13 mouse cellular contexts compared by ENCODE assay signal in the genomic region with DNA sequence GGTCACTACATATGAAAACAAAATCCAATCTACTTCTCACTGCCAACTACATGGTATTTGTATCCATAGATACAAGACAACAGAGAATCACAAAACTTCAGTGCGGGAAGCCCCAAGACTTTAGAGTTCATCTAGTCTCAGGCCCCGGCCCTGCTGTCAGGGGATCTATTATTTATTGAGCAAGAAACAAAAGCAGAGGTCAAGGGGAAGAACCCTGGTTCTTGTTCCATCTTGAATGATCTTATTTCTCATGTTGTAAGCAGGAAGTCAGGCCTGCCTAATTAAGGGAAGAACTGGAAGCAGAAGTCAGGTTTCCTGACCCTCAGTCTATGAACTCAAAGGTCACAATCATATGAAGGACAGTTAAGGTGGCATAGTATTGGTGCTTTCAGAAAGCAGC.
DNase-seq lines count a peak whose midpoint lies in the region; ATAC-seq lines count a peak whose summit lies in the region.
"Had no signal": no experiment of that assay in that cellular context is flagged by ENCODE, and none has a peak within 500 bp of the region (broad histone marks: within the 10 kb centered on the region; RNA-seq: fewer than 3 reads in every experiment).

No protein-coding gene starts in this region.

- no peak overlapping the region for H3K9ac ChIP-seq in heart, embryonic 13.5 days
- H3K9ac ChIP-seq: forebrain, postnatal 0 days; midbrain, embryonic 15.5 days; neural tube, embryonic 13.5 days had no signal

- DNase-seq in heart, adult 9 months (ENCODE audit: low spot score in 2 of 2): no peak
- peak; percentile 27 for DNase-seq in retina, embryonic 14.5 days (ENCODE audit: low spot score)
- no peak for DNase-seq in retina, postnatal 1 day
- DNase-seq in kidney, postnatal 36 days: peak; percentile 8 to 25
- DNase-seq in splenic B cell, adult 2 months (ENCODE audit: low read depth, low spot score): peak; percentile 39
- no peak for DNase-seq in Muller cell, postnatal 12 days (ENCODE audit: inconsistent ontology term)
- DNase-seq in right cerebral cortex, adult 2 months (ENCODE audit: low spot score in 2 of 2): no peak
- DNase-seq: cerebellum, postnatal 25 days; forebrain, postnatal 0 days; left cerebral cortex, postnatal 4 days had no signal

- H3K4me2 ChIP-seq in heart, embryonic 13.5 days: no peak overlapping the region
- H3K4me2 ChIP-seq: midbrain, embryonic 15.5 days; neural tube, embryonic 13.5 days had no signal

- no peak for ATAC-seq in heart, embryonic 13.5 days (ENCODE audit: extremely low read depth, insufficient number of reproducible peaks, low FRiP score, low TSS enrichment)
- ATAC-seq: forebrain, postnatal 0 days; midbrain, embryonic 15.5 days had no signal

- H3K9me3 ChIP-seq in heart, embryonic 13.5 days: no peaks in the 10 kb centered on the region
- H3K9me3 ChIP-seq: midbrain, embryonic 15.5 days; neural tube, embryonic 13.5 days had no signal

- H3K27ac ChIP-seq in heart, embryonic 13.5 days (replicated peaks): 0 out of 2 replicates have a peak overlapping the region, but pooled peaks have one; percentile 28
- H3K27ac ChIP-seq: midbrain, embryonic 15.5 days; neural tube, embryonic 13.5 days had no signal

- no peaks in the 10 kb centered on the region for H3K27me3 ChIP-seq in heart, embryonic 13.5 days (replicated peaks)
- H3K27me3 ChIP-seq in splenic B cell, adult 2 months (ENCODE audit: control insufficient read depth, insufficient read depth, low read length, poor library complexity, severe bottlenecking): no peaks in the 10 kb centered on the region
- H3K27me3 ChIP-seq: midbrain, embryonic 15.5 days; neural tube, embryonic 13.5 days had no signal

- H3K4me1 ChIP-seq in heart, embryonic 13.5 days: peaks cover 22% of the 10 kb centered on the region
- H3K4me1 ChIP-seq: midbrain, embryonic 15.5 days had no signal

- H3K4me3 ChIP-seq in heart, embryonic 13.5 days: no peak overlapping the region
- H3K4me3 ChIP-seq: midbrain, embryonic 15.5 days; neural tube, embryonic 13.5 days had no signal

- H3K36me3 ChIP-seq in heart, embryonic 13.5 days: no peaks in the 10 kb centered on the region
- H3K36me3 ChIP-seq in splenic B cell, adult 2 months (ENCODE audit: control insufficient read depth, insufficient read depth, low read length, poor library complexity, severe bottlenecking): no peaks in the 10 kb centered on the region
- H3K36me3 ChIP-seq: midbrain, embryonic 15.5 days; neural tube, embryonic 13.5 days had no signal

- WGBS in heart, embryonic 13.5 days: 70% methylated on average over 2 of the region's 2 CpGs

Comparison
In these comparisons a context has a peak if more than half of its experiments do, and no peak if none do; other contexts are left out.
1. DNase-seq: peak in retina, embryonic 14.5 days (single experiment), kidney, postnatal 36 days (2 of 2) and splenic B cell, adult 2 months (single experiment); none in heart, adult 9 months (0 of 2), retina, postnatal 1 day (single experiment), Muller cell, postnatal 12 days (single experiment) and right cerebral cortex, adult 2 months (0 of 2).